Mouse (Mus musculus): ENCODE data around the gene Ptprm.

The Ptprm gene

DNA sequence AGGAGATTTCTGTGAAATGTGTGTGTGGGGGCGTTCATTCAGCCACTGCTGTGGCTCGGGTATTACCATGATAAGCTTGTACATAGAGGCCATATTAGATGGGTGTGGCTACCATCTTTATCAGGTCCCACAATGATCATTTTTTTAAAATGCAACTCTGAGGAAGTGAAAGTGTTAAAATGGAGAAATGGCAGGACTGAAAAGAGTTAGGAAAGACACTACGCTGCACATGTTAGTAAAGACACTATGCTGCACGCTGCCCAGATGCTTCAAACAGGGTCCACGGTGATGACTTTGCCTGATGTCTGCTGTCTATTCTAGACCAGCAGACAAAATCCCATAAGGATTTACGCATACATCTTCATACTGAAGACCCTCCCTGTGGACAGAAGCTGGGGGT is 298.6 kb downstream of the Ptprm start:
- DNase-seq: no peak

DNA sequence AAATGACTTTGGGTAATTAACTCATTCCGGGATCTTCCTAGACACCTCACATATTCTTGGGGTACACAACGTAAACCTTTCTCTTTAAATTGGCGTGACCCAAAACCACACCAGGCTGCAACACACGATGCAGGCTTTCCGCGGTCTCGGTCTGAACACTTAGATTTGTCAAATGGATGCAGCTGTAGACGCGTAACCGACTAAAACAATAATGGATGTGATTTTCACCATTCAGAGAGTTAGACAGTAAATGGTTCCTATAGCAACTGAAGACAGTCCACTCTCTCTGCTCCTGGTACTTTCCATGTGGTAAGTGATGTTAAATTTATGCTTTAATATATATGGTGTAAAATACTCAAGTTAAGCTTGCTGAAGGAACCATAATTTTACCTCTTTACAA is 300.1 kb downstream of the Ptprm start:
- DNase-seq: no peak

DNA sequence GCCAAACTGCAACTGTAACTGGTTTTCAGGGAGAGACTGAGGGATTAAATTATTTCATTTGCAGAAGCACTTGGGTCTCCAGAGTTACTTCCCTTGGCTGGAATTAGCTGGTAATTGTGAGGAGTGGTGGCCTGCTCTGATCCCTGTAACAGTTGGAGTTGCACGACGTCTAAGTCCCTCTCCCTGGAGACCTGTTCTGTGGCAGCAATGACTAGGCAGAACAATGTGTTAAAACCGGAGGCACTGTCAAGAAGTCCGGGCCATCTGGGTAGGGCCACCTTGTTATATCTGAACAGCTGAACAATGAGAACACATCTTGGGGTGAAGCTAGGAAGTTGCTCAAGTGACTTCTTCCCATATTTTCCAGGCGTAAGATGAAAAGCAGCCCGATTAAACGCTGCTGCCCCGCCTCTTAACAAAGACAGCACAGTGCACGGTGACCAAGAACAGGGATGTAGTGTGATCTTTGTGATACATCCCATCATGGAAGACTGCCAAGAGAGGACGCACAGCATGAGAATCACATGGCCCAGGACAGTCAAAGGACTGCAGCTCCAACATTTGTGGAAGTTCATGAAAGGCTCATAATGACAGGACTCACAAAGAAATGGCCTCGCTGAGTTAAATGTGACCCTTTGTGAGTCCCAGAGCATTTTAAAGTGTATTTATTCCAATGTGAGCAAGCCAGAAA is 301.5 kb downstream of the Ptprm start:
- DNase-seq: no peak

DNA sequence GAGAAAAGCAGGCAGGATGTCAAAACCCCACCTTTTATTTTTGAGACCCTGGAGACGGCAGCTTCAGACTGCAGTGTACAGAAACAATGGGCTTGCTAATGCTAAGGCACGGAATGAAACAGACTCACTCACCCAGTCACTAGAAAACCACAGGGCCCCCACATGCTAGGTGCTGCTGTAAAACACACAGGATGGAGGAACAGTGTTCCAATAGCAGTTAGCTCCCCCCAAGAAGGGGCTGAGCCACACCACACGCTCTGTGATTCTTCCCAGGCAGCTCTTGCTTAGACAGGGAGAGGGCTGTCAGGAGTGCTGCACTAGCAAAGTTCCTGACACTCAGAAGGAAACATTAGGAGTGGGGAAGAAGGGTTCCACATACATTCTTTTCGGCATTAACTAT is 306.6 kb downstream of the Ptprm start:
- no peak for DNase-seq

DNA sequence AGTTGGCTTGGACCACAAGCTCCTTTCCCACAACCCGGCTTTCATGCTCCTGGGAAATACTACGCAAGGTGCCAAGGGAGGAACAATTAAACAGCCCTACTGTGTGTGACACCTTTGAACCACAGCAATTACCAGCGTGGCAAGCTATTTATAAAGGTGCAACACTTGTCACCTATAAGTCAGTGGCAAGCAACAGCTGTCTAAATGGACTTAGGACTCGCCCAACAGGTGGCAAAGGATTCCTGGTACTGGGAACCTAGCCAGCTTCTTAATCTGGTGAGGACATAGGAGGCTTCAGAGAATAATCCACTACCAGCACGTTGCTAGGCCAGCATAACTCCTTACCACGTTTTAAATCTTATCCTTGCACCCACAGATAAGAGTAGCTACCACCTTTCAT is 315.7 kb downstream of the Ptprm start:
- DNase-seq: no peak

DNA sequence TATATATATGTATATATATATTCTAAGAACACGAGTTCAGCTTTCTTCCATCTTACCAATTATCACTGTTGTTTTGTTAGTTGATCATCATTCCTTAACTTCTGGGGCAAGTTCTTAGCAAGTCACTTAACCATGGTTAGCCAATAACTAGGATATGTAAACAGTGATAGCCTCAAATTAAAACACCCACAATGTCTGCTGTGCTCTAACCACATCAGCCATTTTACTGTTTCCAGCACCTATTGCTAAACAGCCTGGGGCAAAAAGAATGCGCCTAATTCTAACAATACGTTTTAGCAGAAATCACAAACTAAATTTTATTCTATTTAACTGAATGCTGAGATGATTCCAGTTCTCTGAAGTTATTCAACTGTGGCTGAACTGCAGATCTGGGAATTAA is 320.7 kb downstream of the Ptprm start:
- DNase-seq: no peak

DNA sequence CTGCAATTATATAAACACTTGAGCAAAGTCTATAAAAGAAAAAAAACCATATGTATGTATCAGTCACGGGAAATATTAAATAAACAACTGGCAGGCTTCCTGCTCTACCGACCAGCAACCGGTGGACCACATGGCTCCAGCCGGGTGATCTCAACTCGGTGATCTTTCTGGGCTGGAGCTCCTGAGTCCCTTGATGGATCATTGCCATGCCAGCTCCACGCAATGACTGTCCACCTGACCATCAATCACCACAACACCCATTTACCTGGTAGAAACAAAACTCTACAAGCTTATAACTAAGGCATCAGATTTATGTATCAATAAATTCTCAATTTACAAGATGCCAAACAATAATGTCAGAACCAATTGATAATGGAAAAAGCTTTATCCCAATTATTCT is 322.2 kb downstream of the Ptprm start:
- DNase-seq: no peak

DNA sequence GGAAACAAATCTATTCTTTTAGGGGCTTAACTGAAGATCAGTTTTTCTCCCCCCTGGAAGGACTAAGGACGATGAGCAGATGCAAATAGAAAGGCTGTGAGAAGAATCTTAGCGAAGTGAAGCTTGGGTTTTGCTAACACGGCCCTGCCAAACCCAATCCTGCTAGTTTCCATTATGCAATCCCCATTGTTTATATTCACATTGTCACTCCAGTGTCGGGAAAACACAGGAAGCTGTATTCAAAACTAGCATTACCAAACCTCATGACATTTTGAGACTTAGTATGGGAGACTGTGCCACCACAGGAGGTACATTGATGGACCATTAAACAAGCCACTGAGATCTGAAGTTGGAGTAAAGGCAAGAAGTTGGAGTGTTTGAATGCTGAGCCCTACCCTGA is 322.9 kb downstream of the Ptprm start:
- no peak for DNase-seq

DNA sequence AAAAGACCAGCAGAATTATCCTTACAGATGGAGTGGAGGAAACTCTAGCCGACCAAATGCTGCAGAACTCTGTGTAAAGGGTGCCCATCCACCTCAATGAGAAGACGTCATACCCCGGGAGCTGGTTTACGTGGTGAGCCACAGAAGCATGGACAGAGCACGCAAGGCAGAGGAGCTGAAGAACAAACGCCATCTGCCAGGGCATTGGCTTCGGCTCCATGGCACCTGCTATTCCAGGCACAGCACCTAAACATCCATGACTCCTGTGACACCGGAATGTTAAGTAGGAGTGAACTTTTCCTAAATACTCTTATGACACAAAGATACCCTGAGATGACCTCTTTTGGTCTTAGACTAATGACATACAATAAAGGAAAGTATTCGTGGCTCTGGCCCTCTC is 327.0 kb downstream of the Ptprm start:
- no peak for DNase-seq

DNA sequence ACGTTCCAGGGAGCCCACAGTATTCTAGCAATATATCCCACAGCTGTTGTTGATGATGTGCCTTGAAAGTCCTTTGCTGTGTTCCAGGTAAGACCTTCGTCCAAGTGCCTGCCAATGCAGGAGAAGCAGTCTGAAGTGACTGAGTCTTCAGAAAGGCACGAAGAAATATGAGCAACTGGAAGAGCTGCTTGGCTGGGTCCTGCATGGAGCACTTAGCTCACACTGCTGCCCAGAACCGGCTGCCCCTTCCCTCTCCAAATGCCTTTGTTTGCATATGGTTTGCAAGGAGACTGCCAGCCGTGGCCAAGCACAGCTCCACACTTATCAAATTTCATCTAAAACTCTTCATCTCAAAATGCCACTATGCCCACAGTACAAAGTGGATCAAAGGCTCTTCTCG is 337.8 kb downstream of the Ptprm start:
- DNase-seq: no peak

DNA sequence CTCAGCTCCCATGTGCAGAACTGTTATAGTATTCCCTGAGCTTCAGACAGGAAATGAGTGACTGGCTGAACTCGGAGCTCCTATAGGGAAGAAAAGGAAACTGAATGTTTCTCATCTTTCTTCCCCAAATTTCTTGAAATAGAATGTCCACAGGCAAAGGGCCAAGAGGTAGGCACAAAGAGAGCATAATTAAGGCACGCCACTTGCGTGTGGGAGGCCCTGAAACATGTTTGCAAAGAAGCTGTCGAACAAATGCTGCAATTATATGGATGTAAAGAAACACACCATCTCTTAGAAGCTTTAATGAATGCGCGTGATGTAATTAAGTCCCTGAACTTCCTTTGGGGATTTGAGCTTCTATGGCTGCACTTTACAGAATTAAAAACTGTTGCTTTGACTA is 341.0 kb downstream of the Ptprm start:
- peak; percentile 65 for DNase-seq

DNA sequence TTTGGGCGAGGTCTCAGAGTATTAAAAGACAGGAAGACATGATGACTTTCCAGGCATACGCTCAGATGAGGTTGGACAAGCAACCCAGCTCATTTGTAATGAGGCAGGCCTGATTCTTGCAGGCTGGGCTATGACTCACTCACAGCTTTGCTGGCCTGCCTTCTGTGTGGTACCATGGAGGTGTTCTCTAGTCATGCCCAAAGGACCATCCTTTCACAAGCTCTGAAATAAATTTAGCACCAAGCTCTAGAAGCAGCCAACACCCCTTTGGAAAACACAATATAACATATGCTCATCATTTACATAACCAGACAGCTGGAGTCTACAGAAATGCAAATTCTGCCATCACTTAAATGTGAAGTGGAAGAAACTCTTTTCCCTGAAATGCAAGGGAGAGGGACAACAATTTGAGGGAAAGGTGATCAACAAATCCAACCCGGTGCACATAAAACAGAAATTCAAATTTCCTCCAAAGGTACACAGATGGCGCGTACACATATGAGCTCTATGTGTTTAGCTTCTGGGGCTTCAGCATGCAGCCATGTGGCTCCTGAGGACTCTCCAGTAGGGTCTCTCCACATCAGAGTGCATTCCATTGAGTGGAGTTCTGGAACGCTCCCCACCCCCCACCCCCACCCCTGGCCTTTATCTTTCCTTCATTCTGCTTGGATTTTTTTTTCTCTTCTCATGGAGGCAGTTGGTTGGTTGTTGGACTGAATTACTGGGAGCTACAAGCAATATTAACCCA is 342.2 kb downstream of the Ptprm start:
- peak; percentile 88 for DNase-seq

DNA sequence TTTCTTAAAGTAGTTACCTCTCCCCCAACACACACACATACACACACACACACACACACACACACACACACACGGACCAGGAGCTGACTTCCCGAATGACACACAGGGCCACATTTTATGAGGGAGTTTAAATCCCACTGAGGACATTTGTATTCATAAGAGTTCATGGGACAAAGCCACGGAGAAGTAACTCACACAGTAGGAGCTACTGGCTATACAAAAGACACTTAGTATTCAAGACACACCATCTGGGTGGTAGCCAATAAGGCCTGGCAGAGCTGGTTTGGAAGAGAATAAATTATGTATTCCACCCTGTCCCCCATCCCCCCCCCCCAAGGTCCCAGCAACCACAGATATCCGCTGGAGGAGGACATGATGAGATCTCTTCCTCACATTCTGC is 344.1 kb downstream of the Ptprm start:
- no peak for DNase-seq

DNA sequence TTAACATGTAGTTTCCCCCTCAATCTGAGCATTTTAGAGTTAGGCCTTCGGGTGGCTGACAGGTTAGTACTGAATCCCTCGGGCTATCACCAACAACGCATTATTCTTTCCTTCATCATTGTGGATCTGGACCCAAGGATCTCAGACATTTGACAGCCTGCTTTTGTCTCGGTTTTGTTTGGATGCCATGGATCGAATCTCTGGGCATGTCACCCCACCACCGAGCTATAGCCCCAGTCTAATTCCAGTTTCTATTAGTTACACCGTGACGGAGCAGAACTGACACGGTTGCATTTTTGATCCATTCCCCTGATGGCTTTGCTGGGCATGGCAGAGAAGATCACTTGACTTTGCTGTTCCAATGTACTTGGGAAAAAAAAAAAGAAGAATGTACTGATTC is 346.1 kb downstream of the Ptprm start:
- no peak for DNase-seq

DNA sequence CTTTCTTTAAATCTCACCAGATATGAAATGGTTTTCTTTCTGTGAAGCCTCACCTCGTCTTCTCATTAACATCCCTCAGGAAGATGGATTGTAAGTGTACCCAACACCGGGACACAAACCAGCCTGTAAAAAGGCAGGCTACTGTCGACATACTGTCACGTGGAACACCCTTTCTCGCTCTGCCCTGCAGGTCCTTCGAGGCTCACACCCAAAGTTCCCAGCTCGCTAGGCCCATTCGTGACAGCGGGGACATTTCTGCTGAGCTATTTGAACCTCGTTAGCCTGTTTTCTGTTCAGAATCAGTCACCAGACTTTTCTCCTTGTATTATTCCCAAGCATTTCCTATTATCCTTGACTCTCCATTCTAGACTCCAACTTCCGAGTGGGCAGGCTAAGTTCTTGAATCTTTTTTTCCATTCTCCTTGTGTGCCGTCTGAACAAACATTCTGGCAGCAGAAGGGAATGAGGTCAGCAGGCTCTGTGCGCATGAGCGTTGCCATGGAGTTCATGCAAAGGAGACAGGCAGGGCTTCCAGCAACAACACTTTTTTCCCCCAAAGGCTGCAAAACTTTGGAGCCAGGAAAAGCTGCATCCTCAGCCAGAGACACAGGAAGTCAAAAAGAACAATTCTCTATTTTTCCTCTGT is 347.4 kb downstream of the Ptprm start:
- DNase-seq: peak; percentile 88

DNA sequence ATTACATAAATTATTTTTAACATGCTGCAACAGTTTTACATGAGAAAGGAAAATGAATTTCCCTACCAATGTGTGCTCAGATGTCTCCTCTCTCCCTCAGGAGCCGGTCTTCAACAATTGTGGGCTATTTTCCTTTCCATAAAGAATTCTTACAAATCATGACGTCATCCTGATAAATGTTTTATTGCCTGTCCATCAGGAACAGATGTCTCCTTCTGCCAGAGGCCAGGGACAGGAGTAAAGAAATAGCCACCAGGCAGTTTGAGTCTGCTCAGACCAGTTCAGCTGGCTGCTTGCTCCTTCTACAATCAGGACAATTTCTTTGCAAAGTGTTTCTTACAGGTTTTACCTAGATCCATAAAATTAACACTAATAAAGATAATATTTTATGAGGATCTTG is 357.4 kb downstream of the Ptprm start:
- no peak for DNase-seq

DNA sequence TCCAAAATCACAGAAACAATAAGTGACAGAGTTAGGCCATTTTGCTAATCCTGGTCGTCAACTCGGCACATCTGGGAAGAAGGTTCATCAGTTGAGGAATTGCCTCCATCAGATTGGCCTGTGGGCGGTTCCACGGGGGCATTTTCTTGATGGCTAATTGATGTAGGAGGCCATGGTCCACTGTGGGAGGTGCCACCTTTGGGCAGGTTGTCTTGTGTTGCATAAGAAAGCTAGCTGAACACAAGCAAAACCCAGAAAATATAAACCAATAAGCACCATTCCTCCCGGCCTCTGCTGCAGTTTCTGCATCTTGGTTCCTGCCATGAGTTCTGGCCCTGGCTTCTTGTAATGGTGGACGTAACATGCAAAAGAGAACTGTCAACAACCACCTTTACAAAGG is 358.2 kb downstream of the Ptprm start:
- no peak for DNase-seq

DNA sequence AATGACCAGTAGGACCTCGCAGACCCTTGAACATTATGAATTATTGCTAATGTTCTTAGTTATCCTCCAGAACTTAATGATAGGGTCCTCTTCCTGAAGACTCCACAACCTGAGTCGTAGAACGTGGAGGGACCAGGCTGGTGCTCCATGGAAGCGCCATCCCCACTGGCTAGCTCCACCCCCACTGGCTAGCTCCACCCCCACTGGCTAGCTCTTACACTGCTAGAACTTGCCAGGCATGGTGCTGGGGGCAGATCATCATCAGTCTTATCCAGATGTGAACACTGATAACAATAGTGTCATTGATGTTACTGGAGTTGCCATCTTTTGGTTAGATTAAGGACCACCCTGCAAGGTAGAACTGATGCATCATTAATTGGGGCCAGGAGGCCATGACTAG is 362.4 kb downstream of the Ptprm start:
- DNase-seq: no peak

DNA sequence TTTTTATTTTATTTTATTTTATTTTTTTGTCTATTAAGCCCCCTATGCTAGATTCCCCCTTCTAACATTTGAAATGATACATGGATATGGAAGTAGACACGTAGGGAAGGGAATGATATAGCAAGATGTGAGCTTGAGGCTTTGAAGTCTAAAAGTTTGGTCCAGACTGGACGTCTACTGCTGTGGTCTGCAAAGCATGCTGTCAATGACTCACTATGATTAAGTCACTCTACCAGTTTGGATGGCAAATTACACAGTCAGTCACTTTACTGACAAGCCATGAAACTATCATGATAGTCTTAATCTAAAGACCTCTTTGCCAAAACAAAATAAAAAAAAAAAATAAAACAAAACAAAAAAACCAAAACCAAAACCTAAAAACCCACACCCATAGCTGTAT is 363.5 kb downstream of the Ptprm start:
- no peak for DNase-seq

DNA sequence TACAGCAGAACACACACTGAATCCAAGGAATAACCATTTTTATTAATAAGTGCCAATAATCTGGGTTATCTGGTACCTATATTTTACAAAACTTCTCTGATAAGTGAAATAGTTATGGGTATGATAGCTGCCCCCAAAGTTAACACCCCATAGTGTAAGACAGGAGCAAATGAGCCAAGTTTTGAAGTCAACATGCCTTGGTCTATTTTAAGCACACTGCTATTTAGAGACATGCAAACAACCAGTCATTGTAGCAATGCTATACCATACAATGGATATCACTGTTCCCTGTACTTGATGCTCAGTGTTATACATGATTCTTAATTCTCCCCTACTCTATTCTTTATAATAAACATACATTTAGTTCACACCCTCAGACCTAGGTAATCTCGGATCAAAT is 366.2 kb downstream of the Ptprm start:
- no peak for DNase-seq

DNA sequence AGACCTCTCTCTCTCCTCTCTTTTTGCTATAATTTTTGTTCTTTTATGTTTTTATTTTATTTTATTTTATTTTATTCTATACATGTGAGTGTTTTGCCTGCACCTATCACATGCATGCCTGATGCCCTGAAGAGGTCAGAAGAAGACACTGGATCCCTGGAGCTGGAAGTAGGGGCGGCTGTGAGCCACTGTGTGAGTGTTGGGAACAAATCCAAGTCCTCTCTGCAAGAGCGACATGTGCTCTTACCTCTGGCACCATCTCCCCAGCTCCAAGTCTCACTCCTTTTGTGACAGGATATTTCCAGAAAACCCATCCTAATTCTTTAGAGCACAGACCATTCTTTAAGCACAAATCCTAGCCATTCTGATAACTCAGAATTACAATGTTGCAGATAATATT is 372.6 kb downstream of the Ptprm start:
- no peak for DNase-seq

DNA sequence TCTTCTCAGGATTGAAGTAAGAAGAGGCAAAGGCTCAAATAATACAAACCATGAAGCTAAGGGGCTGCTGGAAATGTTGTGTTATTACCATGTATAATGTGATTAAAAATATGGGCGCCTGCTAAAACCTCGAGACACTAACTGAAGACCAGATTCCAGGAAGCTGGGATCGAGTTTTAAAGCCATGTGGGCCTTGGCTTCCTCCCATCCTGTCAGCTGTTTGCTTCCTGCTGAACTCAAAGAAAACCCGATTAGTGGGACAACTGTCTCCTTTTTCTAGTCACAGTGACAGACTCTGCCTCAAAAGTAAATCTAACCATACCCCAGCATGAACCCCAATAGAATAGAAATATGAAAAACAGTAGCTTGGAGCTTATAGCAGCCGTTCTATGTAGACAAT is 374.3 kb downstream of the Ptprm start:
- no peak for DNase-seq

DNA sequence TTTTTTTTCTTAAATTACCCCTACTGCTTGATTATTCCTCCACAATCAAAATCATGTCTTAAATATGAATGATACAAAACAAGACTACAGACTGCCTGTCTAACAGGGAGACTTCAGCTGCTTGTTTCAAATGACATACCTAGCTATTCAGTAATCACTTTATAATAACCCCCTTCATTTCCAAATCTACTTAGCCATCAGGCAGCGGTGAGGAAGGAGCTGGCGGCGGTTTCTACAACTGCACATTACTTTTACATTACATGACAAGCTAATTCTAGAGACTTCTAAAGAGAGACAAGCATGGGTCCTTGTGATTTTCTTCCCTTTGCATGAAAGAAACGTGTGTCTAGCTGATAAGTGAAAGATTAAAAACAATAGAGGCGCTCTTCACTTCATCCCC is 377.8 kb downstream of the Ptprm start:
- DNase-seq: no peak

DNA sequence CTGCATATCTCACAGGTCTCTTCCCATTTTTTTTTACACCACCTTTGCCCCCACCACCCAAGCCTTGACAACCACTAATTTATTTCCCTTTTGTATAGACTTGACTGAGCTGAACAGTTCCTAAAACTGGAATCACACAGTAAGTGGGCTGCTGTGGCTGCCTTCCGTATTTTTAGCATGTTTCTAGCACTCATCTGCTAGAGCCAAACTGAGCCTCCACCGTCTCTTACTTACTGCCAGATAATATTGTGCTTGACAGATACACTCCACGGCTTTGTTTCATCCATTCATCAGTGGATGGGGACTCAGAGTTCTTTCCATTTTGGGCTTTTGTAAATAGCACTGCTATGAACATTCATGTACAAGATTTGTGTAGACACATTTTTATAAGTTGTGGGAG is 381.3 kb downstream of the Ptprm start:
- DNase-seq: peak; percentile 68

All from right cerebral cortex, adult 18-20 months (tissue).